Mouse (Mus musculus): Measurements from ENCODE around the gene Tmem107. TPM values are rescaled to one million over a fixed set of nuclear protein-coding genes. Genes with fewer than 3 reads are reported as not detected.

The Tmem107 gene
- polyA plus RNA-seq, 1 experiment from 2014 or later = 42.5 TPM

- ATAC-seq = peak; percentile 25
- Histone ChIP-seq H3K9ac (replicated peaks) (peak overlapping the region; percentile 85), H3K27me3 (no peaks in the 10 kb centered on the region), H3K9me3 (no peaks in the 10 kb centered on the region), H3K4me2 (replicated peaks) (peak overlapping the region; percentile 90), H3K27ac (peak overlapping the region; percentile 90), H3K4me3 (replicated peaks) (peak overlapping the region; percentile 57), H3K4me1 (replicated peaks) (peaks cover 41% of the 10 kb centered on the region), H3K36me3 (no peaks in the 10 kb centered on the region)
- WGBS = under 1% methylated on average over 13 of the region's 13 CpGs
Measured at GRCm38 (mm10) chr11:69070093-69070492, 513 bp upstream of the Tmem107 start.

- ATAC-seq = no peak
- 25% methylated on average over 9 of the region's 9 CpGs for WGBS
Measured at GRCm38 (mm10) chr11:69071262-69071661, 656 bp downstream of the Tmem107 start.

GRCm38 (mm10) chr11:69072234-69072633 is 1.6 kb downstream of the Tmem107 start:
- ATAC-seq = no peak
- H3K4me1 ChIP-seq (replicated peaks) = peaks cover 30% of the 10 kb centered on the region
- no peaks in the 10 kb centered on the region for H3K27me3 ChIP-seq
- no peaks in the 10 kb centered on the region for H3K36me3 ChIP-seq
- 82% methylated on average over 11 of the region's 11 CpGs for WGBS
- peak overlapping the region; percentile 73 for H3K9ac ChIP-seq (replicated peaks)
- peak overlapping the region; percentile 38 for H3K4me3 ChIP-seq (replicated peaks)
- H3K27ac ChIP-seq = peak overlapping the region; percentile 94
- H3K9me3 ChIP-seq = no peaks in the 10 kb centered on the region
- peak overlapping the region; percentile 90 for H3K4me2 ChIP-seq (replicated peaks)

More at GRCm38 (mm10) chr11:69071262-69071661, 656 bp downstream of the Tmem107 start:
- peak overlapping the region; percentile 90 for H3K4me2 ChIP-seq (replicated peaks)
- H3K27me3 ChIP-seq = no peaks in the 10 kb centered on the region
- H3K36me3 ChIP-seq = no peaks in the 10 kb centered on the region
- H3K27ac ChIP-seq = peak overlapping the region; percentile 90
- peaks cover 36% of the 10 kb centered on the region for H3K4me1 ChIP-seq (replicated peaks)
- no peaks in the 10 kb centered on the region for H3K9me3 ChIP-seq
- H3K9ac ChIP-seq (replicated peaks) = peak overlapping the region; percentile 85
- peak overlapping the region; percentile 57 for H3K4me3 ChIP-seq (replicated peaks)

- WGBS = 6% methylated on average over 9 of the region's 9 CpGs
- Histone ChIP-seq H3K36me3 (no peaks in the 10 kb centered on the region), H3K4me3 (replicated peaks) (peak overlapping the region; percentile 38), H3K27me3 (no peaks in the 10 kb centered on the region), H3K27ac (peak overlapping the region; percentile 94), H3K9ac (replicated peaks) (peak overlapping the region; percentile 73), H3K4me1 (replicated peaks) (peaks cover 30% of the 10 kb centered on the region), H3K4me2 (replicated peaks) (peak overlapping the region; percentile 90), H3K9me3 (no peaks in the 10 kb centered on the region)
- ATAC-seq = no peak
Measured at GRCm38 (mm10) chr11:69072666-69073064, 2.1 kb downstream of the Tmem107 start.

GRCm38 (mm10) chr11:69073065-69073888 is 2.7 kb downstream of the Tmem107 start:
- no peaks in the 10 kb centered on the region for H3K27me3 ChIP-seq
- no peaks in the 10 kb centered on the region for H3K9me3 ChIP-seq
- ATAC-seq = peak; percentile 77
- peak overlapping the region; percentile 90 for H3K4me2 ChIP-seq (replicated peaks)
- peak overlapping the region; percentile 38 for H3K4me3 ChIP-seq (replicated peaks)
- peak overlapping the region; percentile 73 for H3K9ac ChIP-seq (replicated peaks)
- H3K4me1 ChIP-seq (replicated peaks) = peaks cover 30% of the 10 kb centered on the region
- no peaks in the 10 kb centered on the region for H3K36me3 ChIP-seq
- WGBS = under 1% methylated on average over 14 of the region's 14 CpGs
- peak overlapping the region; percentile 94 for H3K27ac ChIP-seq

GRCm38 (mm10) chr11:69073951-69074775 is 3.6 kb downstream of the Tmem107 start:
- Histone ChIP-seq H3K4me3 (replicated peaks) (no peak overlapping the region), H3K9ac (replicated peaks) (0 out of 2 replicates have a peak overlapping the region, but pooled peaks have one; percentile 2), H3K4me1 (replicated peaks) (peaks cover 30% of the 10 kb centered on the region), H3K4me2 (replicated peaks) (no peak overlapping the region), H3K27ac (peak overlapping the region; percentile 94), H3K9me3 (no peaks in the 10 kb centered on the region), H3K27me3 (no peaks in the 10 kb centered on the region), H3K36me3 (no peaks in the 10 kb centered on the region)
- ATAC-seq = no peak
- 45% methylated on average over 6 of the region's 6 CpGs for WGBS

- Histone ChIP-seq H3K4me1 (replicated peaks) (peaks cover 30% of the 10 kb centered on the region), H3K4me3 (replicated peaks) (no peak overlapping the region), H3K36me3 (no peaks in the 10 kb centered on the region), H3K9me3 (no peaks in the 10 kb centered on the region), H3K27ac (no peak overlapping the region), H3K27me3 (no peaks in the 10 kb centered on the region), H3K4me2 (replicated peaks) (no peak overlapping the region), H3K9ac (replicated peaks) (no peak overlapping the region)
- no peak for ATAC-seq
- 46% methylated on average over 2 of the region's 2 CpGs for WGBS
Measured at GRCm38 (mm10) chr11:69074776-69075069, 4.1 kb downstream of the Tmem107 start.

- Histone ChIP-seq H3K9ac (replicated peaks) (no peak overlapping the region), H3K4me3 (replicated peaks) (no peak overlapping the region), H3K36me3 (no peaks in the 10 kb centered on the region), H3K9me3 (no peaks in the 10 kb centered on the region), H3K27me3 (no peaks in the 10 kb centered on the region), H3K4me1 (replicated peaks) (peaks cover 25% of the 10 kb centered on the region), H3K4me2 (replicated peaks) (no peak overlapping the region), H3K27ac (no peak overlapping the region)
- ATAC-seq = no peak
- WGBS = 45% methylated on average over 9 of the region's 9 CpGs
Measured at GRCm38 (mm10) chr11:69075764-69076479, 5.3 kb downstream of the Tmem107 start.

- Histone ChIP-seq H3K27me3 (no peaks in the 10 kb centered on the region), H3K9me3 (no peaks in the 10 kb centered on the region), H3K9ac (replicated peaks) (no peak overlapping the region), H3K4me3 (replicated peaks) (no peak overlapping the region), H3K27ac (no peak overlapping the region), H3K4me1 (replicated peaks) (peaks cover 18% of the 10 kb centered on the region), H3K36me3 (no peaks in the 10 kb centered on the region), H3K4me2 (replicated peaks) (no peak overlapping the region)
- ATAC-seq = no peak
- 74% methylated on average over 5 of the region's 5 CpGs for WGBS
Measured at GRCm38 (mm10) chr11:69076572-69076971, 6.0 kb downstream of the Tmem107 start.

GRCm38 (mm10) chr11:69077316-69077715 is 6.7 kb downstream of the Tmem107 start:
- no peak for ATAC-seq
- Histone ChIP-seq H3K27me3 (no peaks in the 10 kb centered on the region), H3K4me2 (replicated peaks) (no peak overlapping the region), H3K9me3 (no peaks in the 10 kb centered on the region), H3K4me1 (replicated peaks) (peaks cover 12% of the 10 kb centered on the region), H3K4me3 (replicated peaks) (no peak overlapping the region), H3K27ac (no peak overlapping the region), H3K36me3 (no peaks in the 10 kb centered on the region), H3K9ac (replicated peaks) (no peak overlapping the region)
- WGBS = 88% methylated on average over 9 of the region's 9 CpGs

- H3K9me3 ChIP-seq = no peaks in the 10 kb centered on the region
- peaks cover 7% of the 10 kb centered on the region for H3K4me1 ChIP-seq (replicated peaks)
- no peak overlapping the region for H3K9ac ChIP-seq (replicated peaks)
- no peak overlapping the region for H3K4me2 ChIP-seq (replicated peaks)
- no peak overlapping the region for H3K27ac ChIP-seq
- 89% methylated on average over 6 of the region's 6 CpGs for WGBS
- no peak for ATAC-seq
- no peak overlapping the region for H3K4me3 ChIP-seq (replicated peaks)
- H3K36me3 ChIP-seq = no peaks in the 10 kb centered on the region
- H3K27me3 ChIP-seq = no peaks in the 10 kb centered on the region
Measured at GRCm38 (mm10) chr11:69078041-69078440, 7.4 kb downstream of the Tmem107 start.

Measured in midbrain, embryonic 13.5 days (tissue).